Mouse (Mus musculus) kidney, adult 2 months (tissue): ENCODE measurements at regions not wholly inside any gene's neighbourhood (a gene's known extent, or its start where the extent isn't known, plus 50 kb on each side); places are given as distances from the start of the nearest gene placed in this dataset.

Experiments
- CTCF ChIP-seq: fragments of 200-500 bp; conservative IDR thresholded peaks from 2 replicates; pipeline ENCODE4 v1.5.1; 2011; ENCODE audit warnings: low read depth, mild to moderate bottlenecking, control low read depth, low read length, moderate library complexity, mixed read lengths; ENCODE audit not compliant: insufficient read depth, insufficient read length
- POLR2A ChIP-seq: fragments of 200-500 bp; IDR thresholded peaks from one replicate; pipeline ENCODE4 v1.6.1; 2011; ENCODE audit warnings: low read depth, low read length, control low read depth

DNA sequence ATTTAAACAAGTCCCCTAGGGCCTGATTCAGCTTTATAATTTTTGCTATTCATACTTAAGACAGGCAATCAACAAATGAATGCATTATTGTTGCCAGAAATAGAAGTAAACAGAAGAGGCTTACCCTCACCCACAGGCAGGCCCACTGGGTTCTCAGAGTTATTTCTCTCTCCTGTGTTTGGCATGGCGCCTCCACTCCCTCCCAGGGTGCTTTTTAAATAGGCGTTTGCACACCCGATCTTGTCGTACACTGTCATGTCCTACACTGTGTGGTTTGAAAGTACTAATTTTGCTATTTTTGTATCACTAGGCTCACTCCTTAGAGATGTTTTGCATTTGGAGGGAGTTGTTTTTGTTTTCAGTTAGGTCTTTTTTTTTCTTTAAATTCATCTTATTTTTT is 72.1 kb upstream of the Arpp21 start:
- TF ChIP-seq POLR2A (no peak), CTCF (no peak)
